Mouse (Mus musculus): Measurements from ENCODE around the gene Slc6a1. TPM values are rescaled to one million over a fixed set of nuclear protein-coding genes. Genes with fewer than 3 reads are reported as not detected.
A peak's percentile ranks its signal among the peaks of the same experiment; 100 is the strongest.

Slc6a1 gene
- polyA plus RNA-seq, 1 experiment from 2014 or later: 0.03 TPM

DNA sequence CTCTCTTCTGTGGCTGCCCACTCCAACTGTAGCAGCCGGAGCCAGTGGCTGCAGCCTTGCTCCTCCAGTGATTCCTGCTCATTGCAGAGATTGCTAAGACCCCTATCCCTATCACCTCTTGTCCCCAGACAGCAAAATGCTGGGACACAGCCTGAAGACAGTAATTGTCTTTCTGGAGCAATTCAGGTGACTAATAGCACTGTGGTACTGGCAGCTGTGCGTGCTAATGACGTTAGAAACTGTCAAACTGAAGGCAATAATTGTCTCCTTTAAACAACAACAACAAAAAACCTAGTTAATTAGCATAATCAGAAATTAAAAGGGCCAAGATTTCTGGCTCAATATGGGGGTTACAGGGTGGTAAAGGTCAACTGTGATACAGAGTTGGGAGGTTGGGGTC lies 18.4 kb upstream of the Slc6a1 start:
- H3K9me3 ChIP-seq (ENCODE audit: control insufficient read depth, low read length): no peaks in the 10 kb centered on the region
- H3K27me3 ChIP-seq (ENCODE audit: control insufficient read depth, insufficient read depth, low read length): no peaks in the 10 kb centered on the region
- WGBS: 51% methylated on average over 3 of the region's 3 CpGs
- H3K27ac ChIP-seq (replicated peaks; ENCODE audit: low read depth, low read length): no peak overlapping the region
- no peaks in the 10 kb centered on the region for H3K4me1 ChIP-seq (ENCODE audit: control insufficient read depth, insufficient read depth, low read length)
- H3K9ac ChIP-seq (ENCODE audit: low read length): no peak overlapping the region
- ATAC-seq (ENCODE audit: insufficient number of reproducible peaks, low FRiP score, low TSS enrichment, low read depth) (no peak), DNase-seq (ENCODE audit: low spot score) (no peak)
- H3K4me2 ChIP-seq (ENCODE audit: low read depth, severe bottlenecking): no peak overlapping the region
- no peaks in the 10 kb centered on the region for H3K36me3 ChIP-seq (ENCODE audit: control insufficient read depth, insufficient read depth, low read length)
- H3K4me3 ChIP-seq (ENCODE audit: low read depth, low read length): no peak overlapping the region

DNA sequence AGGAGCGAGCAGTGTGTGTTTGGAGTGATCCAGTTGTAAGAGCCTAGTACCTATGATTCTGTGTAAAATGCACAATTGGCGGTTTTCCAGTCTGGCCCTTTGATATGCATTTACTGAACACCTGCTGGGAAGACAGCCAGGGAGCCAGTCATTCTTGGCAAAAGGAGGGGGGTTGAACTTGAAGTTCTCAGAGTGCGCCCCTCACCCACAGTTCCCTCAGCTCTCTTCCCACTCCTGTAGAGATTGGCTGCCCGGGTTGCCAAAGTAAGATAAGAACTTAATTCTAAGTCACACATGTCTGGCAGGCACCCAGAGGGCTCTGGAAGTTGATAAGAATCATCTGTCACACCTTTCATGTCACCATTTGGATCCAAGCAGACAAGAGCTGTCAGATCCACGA lies 18.0 kb upstream of the Slc6a1 start:
- Histone ChIP-seq H3K4me1 (ENCODE audit: control insufficient read depth, insufficient read depth, low read length) (no peaks in the 10 kb centered on the region), H3K36me3 (ENCODE audit: control insufficient read depth, insufficient read depth, low read length) (no peaks in the 10 kb centered on the region), H3K27me3 (ENCODE audit: control insufficient read depth, insufficient read depth, low read length) (no peaks in the 10 kb centered on the region), H3K9ac (ENCODE audit: low read length) (no peak overlapping the region), H3K4me3 (ENCODE audit: low read depth, low read length) (no peak overlapping the region), H3K4me2 (ENCODE audit: low read depth, severe bottlenecking) (no peak overlapping the region), H3K27ac (replicated peaks; ENCODE audit: low read depth, low read length) (no peak overlapping the region), H3K9me3 (ENCODE audit: control insufficient read depth, low read length) (no peaks in the 10 kb centered on the region)
- ATAC-seq (ENCODE audit: insufficient number of reproducible peaks, low FRiP score, low TSS enrichment, low read depth) (no peak), DNase-seq (ENCODE audit: low spot score) (no peak)
- WGBS: 63% methylated on average over 5 of the region's 5 CpGs

DNA sequence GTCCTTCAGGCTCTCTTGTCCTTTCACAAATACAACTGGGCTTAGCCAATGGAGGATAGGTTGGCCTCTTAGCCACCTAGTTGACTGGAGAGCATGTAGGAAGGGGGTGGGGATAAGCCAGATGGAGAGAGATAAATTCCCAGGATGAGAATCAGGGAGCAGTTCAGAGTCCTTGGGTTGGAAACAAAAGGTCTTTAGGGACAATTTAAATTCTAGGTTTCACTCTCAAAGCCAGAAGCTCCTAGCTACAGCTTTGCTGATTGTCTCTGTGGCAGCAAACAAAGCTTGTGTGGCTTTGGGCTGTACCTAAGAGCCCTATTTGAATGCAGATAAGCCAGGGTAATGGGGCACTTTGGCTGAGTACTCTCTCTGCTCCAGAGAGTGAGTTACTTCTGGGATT lies 16.2 kb upstream of the Slc6a1 start:
- H3K36me3 ChIP-seq (ENCODE audit: control insufficient read depth, insufficient read depth, low read length): no peaks in the 10 kb centered on the region
- no peaks in the 10 kb centered on the region for H3K4me1 ChIP-seq (ENCODE audit: control insufficient read depth, insufficient read depth, low read length)
- no peak overlapping the region for H3K4me3 ChIP-seq (ENCODE audit: low read depth, low read length)
- ATAC-seq (ENCODE audit: insufficient number of reproducible peaks, low FRiP score, low TSS enrichment, low read depth): no peak
- H3K27ac ChIP-seq (replicated peaks; ENCODE audit: low read depth, low read length): no peak overlapping the region
- no peak for DNase-seq (ENCODE audit: low spot score)
- H3K9ac ChIP-seq (ENCODE audit: low read length): no peak overlapping the region
- no peaks in the 10 kb centered on the region for H3K27me3 ChIP-seq (ENCODE audit: control insufficient read depth, insufficient read depth, low read length)
- no peak overlapping the region for H3K4me2 ChIP-seq (ENCODE audit: low read depth, severe bottlenecking)
- no peaks in the 10 kb centered on the region for H3K9me3 ChIP-seq (ENCODE audit: control insufficient read depth, low read length)

DNA sequence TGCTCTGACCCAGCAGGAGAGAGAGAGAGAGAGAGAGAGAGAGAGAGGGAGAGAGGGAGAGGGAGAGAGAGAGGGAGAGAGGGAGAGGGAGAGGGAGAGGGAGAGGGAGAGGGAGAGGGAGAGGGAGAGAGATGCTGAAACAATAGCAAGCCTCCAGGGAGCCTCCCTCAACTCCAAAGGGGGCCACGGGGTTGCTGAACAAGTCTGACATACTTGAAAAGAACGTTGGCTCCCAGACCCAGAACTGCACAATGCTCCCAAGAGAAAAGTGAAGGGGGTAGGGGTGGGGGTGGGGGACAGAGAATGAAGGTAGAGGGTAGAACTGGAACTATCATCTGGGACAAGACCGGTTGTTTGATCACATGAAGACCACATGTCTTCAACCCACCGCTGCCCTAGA lies 14.5 kb upstream of the Slc6a1 start:
- Histone ChIP-seq H3K27ac (replicated peaks; ENCODE audit: low read depth, low read length) (no peak overlapping the region), H3K4me2 (ENCODE audit: low read depth, severe bottlenecking) (no peak overlapping the region), H3K4me3 (ENCODE audit: low read depth, low read length) (no peak overlapping the region), H3K36me3 (ENCODE audit: control insufficient read depth, insufficient read depth, low read length) (no peaks in the 10 kb centered on the region), H3K9ac (ENCODE audit: low read length) (no peak overlapping the region), H3K27me3 (ENCODE audit: control insufficient read depth, insufficient read depth, low read length) (no peaks in the 10 kb centered on the region), H3K4me1 (ENCODE audit: control insufficient read depth, insufficient read depth, low read length) (no peaks in the 10 kb centered on the region), H3K9me3 (ENCODE audit: control insufficient read depth, low read length) (no peaks in the 10 kb centered on the region)
- DNase-seq (ENCODE audit: low spot score): no peak
- WGBS: 40% methylated on average over 4 of the region's 4 CpGs
- ATAC-seq (ENCODE audit: insufficient number of reproducible peaks, low FRiP score, low TSS enrichment, low read depth): no peak

DNA sequence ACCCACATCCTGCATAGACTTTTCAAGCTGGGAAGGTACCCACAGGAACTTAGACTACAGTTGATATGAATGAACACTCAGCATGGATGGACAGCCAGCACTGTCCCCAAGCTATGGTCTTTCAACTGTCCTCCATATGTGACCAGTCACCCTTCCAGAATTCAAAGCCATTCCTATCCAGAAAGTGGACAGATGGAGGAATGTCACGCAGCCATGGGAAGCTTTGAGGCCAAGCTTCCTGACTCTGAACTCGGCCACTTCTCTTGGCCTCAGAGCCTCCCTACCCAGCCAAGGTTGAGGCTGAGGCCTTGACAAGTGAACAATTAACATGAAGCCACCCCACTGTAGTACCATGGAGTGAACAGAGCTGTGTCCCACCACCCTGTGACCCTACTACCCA lies 12.8 kb upstream of the Slc6a1 start:
- H3K4me2 ChIP-seq (ENCODE audit: low read depth, severe bottlenecking): no peak overlapping the region
- H3K36me3 ChIP-seq (ENCODE audit: control insufficient read depth, insufficient read depth, low read length): no peaks in the 10 kb centered on the region
- H3K9ac ChIP-seq (ENCODE audit: low read length): no peak overlapping the region
- H3K9me3 ChIP-seq (ENCODE audit: control insufficient read depth, low read length): no peaks in the 10 kb centered on the region
- DNase-seq (ENCODE audit: low spot score): no peak
- no peak for ATAC-seq (ENCODE audit: insufficient number of reproducible peaks, low FRiP score, low TSS enrichment, low read depth)
- no peak overlapping the region for H3K4me3 ChIP-seq (ENCODE audit: low read depth, low read length)
- no peaks in the 10 kb centered on the region for H3K27me3 ChIP-seq (ENCODE audit: control insufficient read depth, insufficient read depth, low read length)
- 82% methylated on average over 2 of the region's 2 CpGs for WGBS
- no peaks in the 10 kb centered on the region for H3K4me1 ChIP-seq (ENCODE audit: control insufficient read depth, insufficient read depth, low read length)
- no peak overlapping the region for H3K27ac ChIP-seq (replicated peaks; ENCODE audit: low read depth, low read length)

DNA sequence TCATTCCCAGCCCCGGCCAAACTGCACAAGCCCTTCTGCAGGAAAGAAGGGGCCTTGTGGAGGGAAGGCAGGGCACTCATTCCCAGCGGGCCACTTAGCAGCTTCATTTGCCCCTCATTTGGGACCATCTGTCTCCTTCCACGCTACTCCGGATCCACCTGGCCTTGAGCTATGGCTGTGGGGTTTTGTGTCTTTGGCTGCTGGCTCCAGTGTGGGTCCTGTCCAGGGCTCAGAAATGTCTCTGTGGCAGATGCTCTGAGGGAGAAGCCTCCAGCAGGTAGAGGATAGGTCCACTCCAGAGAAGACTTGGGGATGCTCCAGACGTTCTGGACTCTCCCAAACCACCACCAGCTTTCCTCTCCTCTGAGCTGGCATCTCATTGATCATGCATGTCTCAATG lies 11.6 kb upstream of the Slc6a1 start:
- WGBS: 50% methylated on average over 5 of the region's 5 CpGs
- H3K9ac ChIP-seq (ENCODE audit: low read length): no peak overlapping the region
- H3K4me3 ChIP-seq (ENCODE audit: low read depth, low read length): no peak overlapping the region
- no peaks in the 10 kb centered on the region for H3K4me1 ChIP-seq (ENCODE audit: control insufficient read depth, insufficient read depth, low read length)
- DNase-seq (ENCODE audit: low spot score): no peak
- H3K36me3 ChIP-seq (ENCODE audit: control insufficient read depth, insufficient read depth, low read length): no peaks in the 10 kb centered on the region
- H3K4me2 ChIP-seq (ENCODE audit: low read depth, severe bottlenecking): no peak overlapping the region
- ATAC-seq (ENCODE audit: insufficient number of reproducible peaks, low FRiP score, low TSS enrichment, low read depth): no peak
- H3K27ac ChIP-seq (replicated peaks; ENCODE audit: low read depth, low read length): no peak overlapping the region
- no peaks in the 10 kb centered on the region for H3K27me3 ChIP-seq (ENCODE audit: control insufficient read depth, insufficient read depth, low read length)
- no peaks in the 10 kb centered on the region for H3K9me3 ChIP-seq (ENCODE audit: control insufficient read depth, low read length)

DNA sequence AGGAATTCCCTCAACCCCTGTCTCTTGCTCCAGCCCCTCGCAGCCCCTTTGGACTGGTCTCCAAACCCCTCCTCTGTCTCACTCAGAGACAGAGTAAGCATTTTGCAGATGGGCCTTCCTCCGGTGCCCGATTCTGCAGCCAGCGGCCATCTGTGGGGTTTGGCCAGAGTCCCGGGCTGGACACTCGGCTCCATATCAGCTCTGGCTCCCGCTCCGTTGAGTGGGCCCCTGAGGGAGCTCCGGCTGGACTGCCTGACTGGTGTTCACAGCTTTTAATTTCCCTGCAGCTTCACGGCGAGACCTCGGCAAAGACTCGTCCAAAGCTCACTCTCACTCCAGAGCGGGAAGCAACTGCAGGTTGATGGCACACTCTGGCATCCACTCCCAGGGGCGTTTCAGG lies 10.2 kb upstream of the Slc6a1 start:
- WGBS: 86% methylated on average over 15 of the region's 15 CpGs
- Histone ChIP-seq H3K4me3 (ENCODE audit: low read depth, low read length) (no peak overlapping the region), H3K4me2 (ENCODE audit: low read depth, severe bottlenecking) (no peak overlapping the region), H3K9me3 (ENCODE audit: control insufficient read depth, low read length) (no peaks in the 10 kb centered on the region), H3K27ac (replicated peaks; ENCODE audit: low read depth, low read length) (no peak overlapping the region), H3K4me1 (ENCODE audit: control insufficient read depth, insufficient read depth, low read length) (no peaks in the 10 kb centered on the region), H3K36me3 (ENCODE audit: control insufficient read depth, insufficient read depth, low read length) (no peaks in the 10 kb centered on the region), H3K9ac (ENCODE audit: low read length) (no peak overlapping the region), H3K27me3 (ENCODE audit: control insufficient read depth, insufficient read depth, low read length) (no peaks in the 10 kb centered on the region)
- DNase-seq (ENCODE audit: low spot score) (no peak), ATAC-seq (ENCODE audit: insufficient number of reproducible peaks, low FRiP score, low TSS enrichment, low read depth) (no peak)

DNA sequence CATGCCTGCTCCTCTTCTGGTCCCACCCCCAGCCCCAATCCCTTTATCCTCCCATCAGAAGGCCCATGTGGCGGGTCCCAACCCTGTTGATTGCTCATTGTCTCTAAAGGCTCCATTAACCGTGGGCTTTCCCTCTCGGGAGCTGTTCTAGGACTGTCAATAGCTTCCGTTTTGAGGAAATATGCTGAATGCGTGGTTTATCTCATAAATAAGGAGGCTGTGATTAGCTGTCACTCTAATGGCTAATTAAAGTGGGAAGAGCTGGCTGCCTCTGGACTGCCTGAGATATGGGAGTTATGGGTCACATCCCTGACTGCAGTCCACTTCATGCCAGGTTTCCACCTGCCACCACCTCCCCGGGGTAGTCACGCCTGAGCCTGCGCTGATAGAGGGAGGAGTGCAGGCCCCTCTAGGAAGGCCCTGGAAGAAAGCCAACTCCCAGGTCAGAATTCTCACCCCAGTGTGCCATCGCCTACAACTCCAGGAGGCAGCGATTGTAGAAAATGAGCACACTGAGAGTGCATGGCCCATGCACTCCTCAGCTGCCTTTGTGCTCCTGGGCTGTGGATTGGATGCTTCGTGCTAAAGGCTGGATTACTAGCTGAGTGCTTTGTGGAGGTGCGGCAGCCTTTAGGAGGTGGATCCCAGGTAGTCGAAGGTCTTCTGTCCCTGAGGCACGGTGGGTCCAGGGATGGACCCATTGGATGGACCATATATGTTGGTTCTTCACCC lies 8.3 kb upstream of the Slc6a1 start:
- 65% methylated on average over 14 of the region's 14 CpGs for WGBS
- ATAC-seq (ENCODE audit: insufficient number of reproducible peaks, low FRiP score, low TSS enrichment, low read depth): no peak
- no peak overlapping the region for H3K27ac ChIP-seq (replicated peaks; ENCODE audit: low read depth, low read length)
- H3K9me3 ChIP-seq (ENCODE audit: control insufficient read depth, low read length): no peaks in the 10 kb centered on the region
- H3K36me3 ChIP-seq (ENCODE audit: control insufficient read depth, insufficient read depth, low read length): no peaks in the 10 kb centered on the region
- H3K4me2 ChIP-seq (ENCODE audit: low read depth, severe bottlenecking): no peak overlapping the region
- no peak overlapping the region for H3K9ac ChIP-seq (ENCODE audit: low read length)
- DNase-seq (ENCODE audit: low spot score): no peak
- H3K4me1 ChIP-seq (ENCODE audit: control insufficient read depth, insufficient read depth, low read length): no peaks in the 10 kb centered on the region
- no peaks in the 10 kb centered on the region for H3K27me3 ChIP-seq (ENCODE audit: control insufficient read depth, insufficient read depth, low read length)
- H3K4me3 ChIP-seq (ENCODE audit: low read depth, low read length): no peak overlapping the region

DNA sequence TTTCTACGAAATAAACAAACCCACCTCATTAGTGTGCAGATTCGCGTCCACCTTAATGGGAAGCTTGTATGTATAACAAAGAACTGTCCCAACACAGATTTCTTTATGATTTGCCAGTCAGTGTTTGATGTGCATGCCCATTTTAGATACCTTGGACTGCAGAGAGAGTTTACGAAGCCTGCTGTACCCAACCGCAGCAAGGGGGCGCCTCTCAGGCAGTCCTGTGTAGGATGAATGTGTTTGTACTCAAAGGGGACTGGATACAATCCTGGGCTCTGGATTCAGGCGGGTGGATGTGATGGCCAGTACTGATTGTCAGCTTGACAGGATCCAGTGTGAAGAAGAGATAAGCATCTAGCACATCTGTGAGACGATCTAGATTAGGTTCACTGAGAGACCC lies 6.6 kb upstream of the Slc6a1 start:
- H3K9ac ChIP-seq (ENCODE audit: low read length): no peak overlapping the region
- H3K4me1 ChIP-seq (ENCODE audit: control insufficient read depth, insufficient read depth, low read length): no peaks in the 10 kb centered on the region
- no peaks in the 10 kb centered on the region for H3K27me3 ChIP-seq (ENCODE audit: control insufficient read depth, insufficient read depth, low read length)
- no peak overlapping the region for H3K27ac ChIP-seq (replicated peaks; ENCODE audit: low read depth, low read length)
- ATAC-seq (ENCODE audit: insufficient number of reproducible peaks, low FRiP score, low TSS enrichment, low read depth) (no peak), DNase-seq (ENCODE audit: low spot score) (peak; percentile 27)
- no peaks in the 10 kb centered on the region for H3K9me3 ChIP-seq (ENCODE audit: control insufficient read depth, low read length)
- no peak overlapping the region for H3K4me2 ChIP-seq (ENCODE audit: low read depth, severe bottlenecking)
- no peak overlapping the region for H3K4me3 ChIP-seq (ENCODE audit: low read depth, low read length)
- H3K36me3 ChIP-seq (ENCODE audit: control insufficient read depth, insufficient read depth, low read length): no peaks in the 10 kb centered on the region
- 58% methylated on average over 8 of the region's 8 CpGs for WGBS
